Mouse (Mus musculus) midbrain, embryonic 11.5 days (tissue): ENCODE measurements at regions not wholly inside any gene's neighbourhood (a gene's known extent, or its start where the extent isn't known, plus 50 kb on each side); places are given as distances from the start of the nearest gene placed in this dataset.

Source experiments
- ATAC-seq: fragments of 200-750 bp; cut with Nextera tagmentation; 2 replicates; pipeline ENCODE4 v1.8.0; 2017; ENCODE audit warnings: moderate TSS enrichment, moderate library complexity; ENCODE audit not compliant: low FRiP score
- DNase-seq: peaks from one replicate; pipeline ENCODE4 v3.0.0; 2015; ENCODE audit warnings: low spot score; ENCODE audit errors: missing footprints
- H3K27ac ChIP-seq: fragments of 300-500 bp; sonication (generic); 2 replicates; pipeline ENCODE4 v1.5.1; 2014; ENCODE audit warnings: low read depth, low read length
- H3K27me3 ChIP-seq: fragments of 300-500 bp; sonication (generic); 2 replicates; pipeline ENCODE4 v1.6.1; 2014; ENCODE audit warnings: mild to moderate bottlenecking, low read length, moderate library complexity, mixed read lengths; ENCODE audit not compliant: control insufficient read depth, insufficient read depth
- H3K36me3 ChIP-seq: fragments of 300-500 bp; sonication (generic); 2 replicates; pipeline ENCODE4 v1.6.1; 2014; ENCODE audit warnings: mild to moderate bottlenecking, low read length, moderate library complexity, mixed read lengths; ENCODE audit not compliant: control insufficient read depth, insufficient read depth
- H3K4me1 ChIP-seq: fragments of 300-500 bp; sonication (generic); 2 replicates; pipeline ENCODE4 v1.6.1; 2014; ENCODE audit warnings: low read length; ENCODE audit not compliant: control insufficient read depth, insufficient read depth
- H3K4me2 ChIP-seq: fragments of 300-500 bp; sonication (generic); 2 replicates; pipeline ENCODE4 v1.6.1; 2014; ENCODE audit warnings: mild to moderate bottlenecking, moderate library complexity
- H3K4me3 ChIP-seq: fragments of 300-500 bp; sonication (generic); 2 replicates; pipeline ENCODE4 v1.5.1; 2014; ENCODE audit warnings: low read depth, low read length
- H3K9ac ChIP-seq: fragments of 300-500 bp; sonication (generic); 2 replicates; pipeline ENCODE4 v1.6.1; 2014; ENCODE audit warnings: low read length
- H3K9me3 ChIP-seq: fragments of 300-500 bp; sonication (generic); 2 replicates; pipeline ENCODE4 v1.6.1; 2016; ENCODE audit warnings: low read length; ENCODE audit not compliant: control insufficient read depth
- WGBS: fragments of 180-500 bp; shearing (Covaris S2); extraction: QIAGEN DNeasy Blood & Tissue Kit; methylation state at CpG from one replicate; pipeline ENCODE4 v1.1.7; 2014; 5-methylcytosine and 5-hydroxymethylcytosine counted together

GRCm38 (mm10) chr16:5419467-5419866, 163.7 kb upstream of the Eef2kmt start:
- H3K9me3 ChIP-seq, result no peaks in the 10 kb centered on the region
- no peak overlapping the region for H3K4me3 ChIP-seq
- WGBS, result 84% methylated on average over 3 of the region's 3 CpGs

DNA sequence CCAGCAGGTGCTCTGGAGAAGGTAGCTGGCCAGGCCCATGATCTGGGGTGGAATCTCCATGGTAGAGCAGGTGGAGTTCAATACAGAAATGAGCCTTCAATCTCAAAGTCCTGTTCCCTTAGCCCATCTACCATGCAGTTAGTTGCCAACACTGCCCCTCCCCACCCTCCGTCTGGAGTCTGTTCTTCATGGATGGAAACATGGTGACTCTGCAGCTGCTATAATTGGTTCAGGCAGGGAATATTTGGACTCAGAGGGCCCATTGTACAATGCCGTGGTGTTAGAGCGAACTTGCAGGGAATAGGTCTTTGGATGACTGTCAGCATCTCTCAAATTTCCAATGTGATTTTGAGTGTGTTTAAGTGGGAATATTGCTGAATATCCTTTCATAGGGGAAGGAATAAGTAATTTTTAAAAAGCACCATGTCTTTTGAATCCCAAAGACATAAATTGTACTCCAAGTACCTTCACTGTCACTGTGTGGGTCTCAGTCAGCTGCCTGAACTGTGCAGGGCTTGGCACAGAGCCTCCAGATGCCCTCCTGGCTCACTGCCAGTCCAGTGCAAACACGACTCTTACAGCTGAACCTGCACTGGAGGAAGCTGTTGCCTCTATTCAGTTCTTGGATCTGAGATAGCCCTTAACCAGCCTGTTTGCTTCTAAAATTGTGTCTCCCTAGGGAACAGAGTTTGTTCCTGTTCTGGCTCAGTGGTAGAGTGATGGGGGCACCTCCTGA, 162.8 kb upstream of the Eef2kmt start:
- 87% methylated on average over 4 of the region's 4 CpGs for WGBS
- H3K9ac ChIP-seq, result no peak overlapping the region
- no peaks in the 10 kb centered on the region for H3K27me3 ChIP-seq
- no peak for DNase-seq
- no peaks in the 10 kb centered on the region for H3K4me1 ChIP-seq
- no peaks in the 10 kb centered on the region for H3K9me3 ChIP-seq
- H3K4me2 ChIP-seq, result no peak overlapping the region
- no peak overlapping the region for H3K4me3 ChIP-seq
- no peaks in the 10 kb centered on the region for H3K36me3 ChIP-seq
- H3K27ac ChIP-seq, result no peak overlapping the region
- no peak for ATAC-seq

More at GRCm38 (mm10) chr16:5419467-5419866, 163.7 kb upstream of the Eef2kmt start:
- DNase-seq, result no peak
- no peaks in the 10 kb centered on the region for H3K36me3 ChIP-seq
- no peak overlapping the region for H3K9ac ChIP-seq
- no peak overlapping the region for H3K27ac ChIP-seq
- H3K27me3 ChIP-seq, result no peaks in the 10 kb centered on the region
- H3K4me2 ChIP-seq, result no peak overlapping the region
- H3K4me1 ChIP-seq, result no peaks in the 10 kb centered on the region
- ATAC-seq, result no peak

DNA sequence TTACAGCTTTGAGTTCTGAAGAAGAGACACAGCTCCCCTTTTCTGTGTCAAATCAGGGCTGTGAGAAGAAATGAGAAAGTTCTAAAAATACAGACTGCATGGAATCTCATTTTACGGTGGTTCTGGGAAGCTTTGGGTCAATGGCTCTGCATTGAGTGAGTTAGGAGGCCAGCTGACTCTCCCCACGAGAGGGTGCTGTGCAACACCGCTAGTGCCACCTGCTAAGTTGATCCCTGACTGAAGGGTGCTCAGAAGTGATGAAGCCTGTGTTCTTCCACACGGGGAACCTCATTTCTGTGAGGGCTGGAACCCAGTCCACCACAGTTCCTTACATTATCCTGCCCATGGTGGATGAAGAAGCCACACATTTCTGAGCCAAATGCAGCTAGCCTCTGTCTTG, 159.5 kb upstream of the Eef2kmt start:
- 81% methylated on average over 4 of the region's 4 CpGs for WGBS
- Histone ChIP-seq H3K27ac (no peak overlapping the region), H3K27me3 (no peaks in the 10 kb centered on the region; the same call in 1 of the 2 replicates), H3K9ac (no peak overlapping the region), H3K4me1 (no peaks in the 10 kb centered on the region), H3K36me3 (no peaks in the 10 kb centered on the region), H3K9me3 (no peaks in the 10 kb centered on the region), H3K4me2 (no peak overlapping the region), H3K4me3 (no peak overlapping the region)
- DNase-seq (no peak), ATAC-seq (no peak)

DNA sequence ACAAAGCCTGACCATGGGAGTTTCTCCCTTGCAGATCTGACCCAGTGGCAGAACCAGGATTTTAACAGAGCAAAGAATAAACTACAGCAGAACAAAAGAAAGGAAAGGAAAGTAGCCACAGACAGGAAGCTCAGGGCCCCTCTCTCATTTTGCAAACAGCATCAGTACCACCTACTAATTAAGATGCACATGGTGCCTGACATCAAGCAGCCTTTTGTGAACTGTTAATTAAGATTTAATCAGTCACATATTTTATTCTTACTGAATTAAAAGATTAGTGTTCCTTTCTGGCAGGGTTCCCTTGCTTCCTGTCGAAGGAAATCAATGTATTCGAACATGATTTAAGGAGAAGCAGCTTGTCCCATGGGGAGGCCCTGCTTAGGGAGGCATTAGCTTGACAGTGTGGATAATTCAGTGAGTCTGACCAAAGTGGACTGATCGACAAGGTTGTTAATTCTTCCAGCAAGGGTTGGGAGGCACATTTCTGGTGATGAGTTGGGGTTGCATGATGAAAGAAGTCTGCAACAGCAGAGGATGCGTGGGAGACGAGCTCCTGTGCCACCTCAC, 156.1 kb upstream of the Eef2kmt start:
- WGBS, result 55% methylated on average over 5 of the region's 5 CpGs
- H3K4me2 ChIP-seq, result no peak overlapping the region
- H3K27ac ChIP-seq, result no peak overlapping the region
- no peak overlapping the region for H3K9ac ChIP-seq
- H3K9me3 ChIP-seq, result no peaks in the 10 kb centered on the region
- H3K27me3 ChIP-seq, result no peaks in the 10 kb centered on the region; the same call in 1 of the 2 replicates
- DNase-seq, result no peak
- H3K4me1 ChIP-seq, result no peaks in the 10 kb centered on the region
- H3K36me3 ChIP-seq, result no peaks in the 10 kb centered on the region
- ATAC-seq, result no peak
- no peak overlapping the region for H3K4me3 ChIP-seq

DNA sequence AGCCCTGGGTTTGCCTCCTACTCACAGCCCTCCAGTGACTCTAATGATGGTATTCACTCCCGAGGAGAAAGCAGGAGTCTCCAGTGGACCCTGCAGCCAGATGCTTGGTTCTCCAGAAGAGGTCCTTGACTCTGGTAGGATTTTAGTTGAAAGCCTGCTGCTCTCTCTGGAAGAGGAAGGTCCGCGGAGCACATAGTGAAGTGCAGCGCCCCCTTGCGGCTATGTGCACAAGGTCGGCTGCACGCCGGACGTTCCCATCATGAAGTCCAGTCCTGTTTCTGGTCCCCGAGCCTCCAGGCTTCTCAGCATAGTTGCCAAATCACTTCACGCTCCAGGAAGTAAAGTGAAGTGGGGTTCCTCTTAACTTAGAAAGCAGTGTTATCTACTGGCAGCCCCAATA, 150.9 kb upstream of the Eef2kmt start:
- Histone ChIP-seq H3K9ac (no peak overlapping the region), H3K4me2 (no peak overlapping the region), H3K27me3 (no peaks in the 10 kb centered on the region), H3K9me3 (no peaks in the 10 kb centered on the region), H3K27ac (no peak overlapping the region), H3K4me3 (no peak overlapping the region), H3K4me1 (no peaks in the 10 kb centered on the region), H3K36me3 (no peaks in the 10 kb centered on the region)
- WGBS, result 9% methylated on average over 11 of the region's 11 CpGs
- peak; percentile 92 for DNase-seq
- ATAC-seq, result peak; percentile 44; the same call in 1 of the 2 replicates

- no peaks in the 10 kb centered on the region for H3K36me3 ChIP-seq
- no peak overlapping the region for H3K9ac ChIP-seq
- no peak overlapping the region for H3K4me3 ChIP-seq
- H3K9me3 ChIP-seq, result no peaks in the 10 kb centered on the region
- no peak for ATAC-seq
- H3K27ac ChIP-seq, result no peak overlapping the region
- H3K27me3 ChIP-seq, result no peaks in the 10 kb centered on the region
- peak; percentile 79 for DNase-seq
- H3K4me2 ChIP-seq, result no peak overlapping the region
- H3K4me1 ChIP-seq, result no peaks in the 10 kb centered on the region
- 84% methylated on average over 5 of the region's 5 CpGs for WGBS
Measured at GRCm38 (mm10) chr16:5393336-5393735, 137.6 kb upstream of the Eef2kmt start.

GRCm38 (mm10) chr16:5382930-5383329, 127.1 kb upstream of the Eef2kmt start:
- peak; percentile 69 for DNase-seq
- H3K27me3 ChIP-seq, result no peaks in the 10 kb centered on the region
- no peak overlapping the region for H3K4me3 ChIP-seq
- H3K4me1 ChIP-seq, result no peaks in the 10 kb centered on the region
- WGBS, result 55% methylated on average over 4 of the region's 4 CpGs
- no peak overlapping the region for H3K27ac ChIP-seq
- no peaks in the 10 kb centered on the region for H3K36me3 ChIP-seq
- H3K9ac ChIP-seq, result no peak overlapping the region
- no peak overlapping the region for H3K4me2 ChIP-seq
- no peaks in the 10 kb centered on the region for H3K9me3 ChIP-seq
- ATAC-seq, result no peak

DNA sequence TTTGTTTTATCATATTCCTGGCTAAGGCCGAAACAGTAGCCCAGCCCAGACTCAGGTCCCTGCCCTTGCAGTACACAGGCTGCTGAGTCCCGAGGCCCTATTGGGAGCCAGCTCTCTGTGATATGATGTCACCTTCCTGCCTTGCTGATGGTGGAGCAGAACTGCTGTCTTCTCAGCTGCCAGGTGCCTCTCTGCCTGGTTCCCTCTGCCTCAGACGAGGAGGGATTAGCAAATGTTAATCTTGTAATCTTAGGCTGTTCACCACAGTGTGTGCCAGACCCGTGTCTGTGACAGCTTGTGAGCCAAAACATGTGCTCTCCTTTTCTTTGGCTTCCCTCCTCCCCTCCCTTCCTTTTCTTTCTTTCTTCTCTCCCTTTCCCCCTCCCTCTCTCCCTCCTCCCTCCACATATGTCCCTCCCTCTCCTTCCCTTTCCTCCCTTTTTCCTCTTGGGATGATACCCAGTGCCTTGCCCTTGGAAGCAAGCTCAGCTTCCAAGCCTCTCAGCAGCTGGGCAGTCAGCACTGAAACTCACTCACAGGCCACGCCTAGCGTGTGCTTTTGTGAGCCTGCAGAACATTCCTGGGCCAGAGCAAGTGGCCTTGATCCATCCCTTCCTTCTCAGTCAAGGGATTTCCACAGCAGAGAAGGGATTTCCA, 126.6 kb upstream of the Eef2kmt start:
- Histone ChIP-seq H3K4me2 (no peak overlapping the region), H3K4me3 (no peak overlapping the region), H3K9me3 (no peaks in the 10 kb centered on the region), H3K4me1 (no peaks in the 10 kb centered on the region), H3K27ac (no peak overlapping the region), H3K36me3 (no peaks in the 10 kb centered on the region), H3K27me3 (no peaks in the 10 kb centered on the region), H3K9ac (no peak overlapping the region)
- 24% methylated on average over 6 of the region's 6 CpGs for WGBS
- ATAC-seq (peak; percentile 35; the same call in 1 of the 2 replicates), DNase-seq (peak; percentile 81)

GRCm38 (mm10) chr16:5380626-5381025, 124.8 kb upstream of the Eef2kmt start:
- Histone ChIP-seq H3K36me3 (no peaks in the 10 kb centered on the region), H3K9me3 (no peaks in the 10 kb centered on the region), H3K4me2 (no peak overlapping the region), H3K27ac (no peak overlapping the region), H3K4me1 (no peaks in the 10 kb centered on the region), H3K9ac (no peak overlapping the region), H3K4me3 (no peak overlapping the region), H3K27me3 (no peaks in the 10 kb centered on the region)
- WGBS, result 75% methylated on average over 3 of the region's 3 CpGs
- peak; percentile 62 for DNase-seq
- no peak for ATAC-seq
